Mouse (Mus musculus): Measurements from ENCODE around the gene Mpp2.

Mpp2 gene

GRCm38 (mm10) chr11:102087931-102088898 lies at the start of gene Mpp2:
TSS of gene Mpp2 (minus strand) at chr11:102088515.
- no peak for DNase-seq

- DNase-seq, result no peak
These were observed 49.5 kb upstream of the Mpp2 start for GRCm38 (mm10) chr11:102137625-102138446.

GRCm38 (mm10) chr11:102134516-102134915 lies 46.2 kb upstream of the Mpp2 start:
- DNase-seq, result no peak

GRCm38 (mm10) chr11:102117386-102117785 lies 29.1 kb upstream of the Mpp2 start:
- no peak for DNase-seq

- no peak for DNase-seq
These were observed 27.9 kb upstream of the Mpp2 start for GRCm38 (mm10) chr11:102116241-102116640.

GRCm38 (mm10) chr11:102111576-102111975 lies 23.3 kb upstream of the Mpp2 start:
- DNase-seq, result no peak

- no peak for DNase-seq
These were observed 19.4 kb upstream of the Mpp2 start, which contains the start of gene Pyy for GRCm38 (mm10) chr11:102107732-102108131. TSS of gene Pyy (minus strand) at chr11:102107832.

GRCm38 (mm10) chr11:102106911-102107310 lies 18.6 kb upstream of the Mpp2 start:
- DNase-seq, result no peak

- peak; percentile 48 for DNase-seq
These were observed 14.4 kb upstream of the Mpp2 start for GRCm38 (mm10) chr11:102102485-102103258.

- DNase-seq, result no peak
These were observed 12.9 kb upstream of the Mpp2 start, which contains the start of gene Ppy for GRCm38 (mm10) chr11:102101219-102101618. TSS of gene Ppy (minus strand) at chr11:102101319.

- DNase-seq, result peak; percentile 53
These were observed 8.6 kb upstream of the Mpp2 start for GRCm38 (mm10) chr11:102096887-102097391.

GRCm38 (mm10) chr11:102096446-102096845 lies 8.1 kb upstream of the Mpp2 start:
- DNase-seq, result no peak

GRCm38 (mm10) chr11:102095676-102096075 lies 7.4 kb upstream of the Mpp2 start:
- no peak for DNase-seq

GRCm38 (mm10) chr11:102089088-102089808 lies 933 bp upstream of the Mpp2 start:
- DNase-seq, result peak; percentile 7

- peak; percentile 56 for DNase-seq
These were observed 1.1 kb downstream of the Mpp2 start for GRCm38 (mm10) chr11:102087081-102087751.

- DNase-seq, result no peak
These were observed 2.0 kb downstream of the Mpp2 start for GRCm38 (mm10) chr11:102086331-102086730.

- DNase-seq, result no peak
These were observed 4.2 kb downstream of the Mpp2 start for GRCm38 (mm10) chr11:102084159-102084558.

GRCm38 (mm10) chr11:102083193-102083592 lies 5.1 kb downstream of the Mpp2 start:
- no peak for DNase-seq

GRCm38 (mm10) chr11:102082322-102082721 lies 6.0 kb downstream of the Mpp2 start:
- peak; percentile 33 for DNase-seq

GRCm38 (mm10) chr11:102073722-102074121 lies 14.6 kb downstream of the Mpp2 start:
- no peak for DNase-seq

GRCm38 (mm10) chr11:102072729-102073128 lies 15.6 kb downstream of the Mpp2 start:
- DNase-seq, result no peak
